ENCODE assay signal across 11 mouse cellular contexts in genomic region chr4:137373711-137374110, GRCm38 (mm10). TPM values are rescaled to one million over a fixed set of nuclear protein-coding genes. Genes with fewer than 3 reads are reported as not detected.
DNase-seq lines count a peak whose midpoint lies in the region; ATAC-seq and TF ChIP-seq lines count a peak whose summit lies in the region.
"Had no signal": no experiment of that assay in that cellular context is flagged by ENCODE, and none has a peak within 500 bp of the region (broad histone marks: within the 10 kb centered on the region; RNA-seq: fewer than 3 reads in every experiment).

No protein-coding gene starts in this region.

- no peaks in the 10 kb centered on the region for H3K27me3 ChIP-seq in liver, embryonic 16.5 days (ENCODE audit: control insufficient read depth, insufficient read depth, low read depth, low read length)
- no peaks in the 10 kb centered on the region for H3K27me3 ChIP-seq in cerebellum, adult 2 months (ENCODE audit: control insufficient read depth, insufficient read depth, low read length)
- H3K27me3 ChIP-seq: neural tube, embryonic 15.5 days had no signal

- peaks cover 69% of the 10 kb centered on the region for H3K4me1 ChIP-seq in bone marrow macrophage, adult 2 months (ENCODE audit: control insufficient read depth, insufficient read depth, low read length)
- peaks cover 4% of the 10 kb centered on the region for H3K4me1 ChIP-seq in liver, embryonic 16.5 days (ENCODE audit: control insufficient read depth, low read depth, low read length)
- H3K4me1 ChIP-seq in cerebellum, adult 2 months (ENCODE audit: control insufficient read depth, insufficient read depth, low read length), result peaks cover 18% of the 10 kb centered on the region

- no peak overlapping the region for H3K4me2 ChIP-seq in liver, embryonic 16.5 days (ENCODE audit: low read depth, low read length)
- H3K4me2 ChIP-seq: neural tube, embryonic 15.5 days had no signal

- TF ChIP-seq POLR2A in bone marrow macrophage, adult 2 months (IDR thresholded peaks at IDR 0.05; ENCODE audit: borderline replicate concordance, low read depth, low read length), result no peak
- TF ChIP-seq POLR2A in cerebellum, adult 2 months (IDR thresholded peaks at IDR 0.05; ENCODE audit: borderline replicate concordance, insufficient read depth, low read length), result no peak

- no peak for TF ChIP-seq CTCF in bone marrow macrophage, adult 2 months (IDR thresholded peaks at IDR 0.05; ENCODE audit: low read depth, low read length)
- TF ChIP-seq CTCF in cerebellum, adult 2 months (IDR thresholded peaks at IDR 0.05; ENCODE audit: borderline replicate concordance, insufficient read depth, low read depth, low read length), result no peak

- H3K27ac ChIP-seq in bone marrow macrophage, adult 2 months (ENCODE audit: insufficient read depth, low read depth, low read length), result peak overlapping the region; percentile 92
- H3K27ac ChIP-seq in liver, embryonic 16.5 days (ENCODE audit: low read length), result peak overlapping the region; percentile 52
- H3K27ac ChIP-seq in cerebellum, adult 2 months (ENCODE audit: insufficient read depth, low read length), result no peak overlapping the region
- H3K27ac ChIP-seq: neural tube, embryonic 15.5 days had no signal

- no peaks in the 10 kb centered on the region for H3K9me3 ChIP-seq in liver, embryonic 16.5 days (replicated peaks; ENCODE audit: control insufficient read depth, low read length)
- H3K9me3 ChIP-seq: neural tube, embryonic 15.5 days had no signal

- no peak overlapping the region for H3K9ac ChIP-seq in liver, embryonic 16.5 days (ENCODE audit: low read depth, low read length)
- H3K9ac ChIP-seq: neural tube, embryonic 15.5 days had no signal

- 49% methylated on average over 6 of the region's 6 CpGs for WGBS in liver, embryonic 16.5 days (ENCODE audit: insufficient replicate concordance)
- 74% methylated on average over 6 of the region's 6 CpGs for WGBS in cerebellum, adult 2 months

- ATAC-seq in liver, embryonic 16.5 days (ENCODE audit: low read depth), result no peak
- ATAC-seq in megakaryocyte progenitor cell, adult 5-6 weeks (replicated peaks; ENCODE audit: poor library complexity), result no peak

- H3K36me3 ChIP-seq in liver, embryonic 16.5 days (ENCODE audit: control insufficient read depth, insufficient read depth), result no peaks in the 10 kb centered on the region
- H3K36me3 ChIP-seq: neural tube, embryonic 15.5 days had no signal

- peak; percentile 46 for DNase-seq in adrenal gland, postnatal 14 days
- no peak for DNase-seq in adrenal gland, adult 8-10 months
- peak; percentile 48 for DNase-seq in layer of hippocampus, adult 11-12 months (ENCODE audit: low spot score)
- no peak for DNase-seq in layer of hippocampus, postnatal 14 days (ENCODE audit: low spot score in 2 of 2)
- no peak for DNase-seq in cerebellum, adult 2 months
- DNase-seq: heart, postnatal 4 days; layer of hippocampus, postnatal 36 days had no signal

- H3K4me3 ChIP-seq in bone marrow macrophage, adult 2 months (ENCODE audit: insufficient read depth, low read length), result no peak overlapping the region
- H3K4me3 ChIP-seq in liver, embryonic 16.5 days (ENCODE audit: low read depth, low read length), result no peak overlapping the region
- H3K4me3 ChIP-seq in cerebellum, adult 2 months (replicated peaks; ENCODE audit: insufficient read depth, low read depth, low read length), result no peak overlapping the region
- H3K4me3 ChIP-seq: neural tube, embryonic 15.5 days had no signal

RNA-seq across cellular contexts. Expression of gene Cdc42, which starts 16.2 kb away (rescaled TPM):
- total RNA-seq in adrenal gland, postnatal 14 days (2021), result 355 and 372 TPM in 2 replicates
- 100 to 1,000 TPM; 385 to 468 (median 412) TPM for total RNA-seq in adrenal gland, adult 8-10 months (2022)
- total RNA-seq in layer of hippocampus, postnatal 14 days (2021), result 100 to 1,000 TPM; 401 to 404 TPM
- polyA plus RNA-seq in bone marrow macrophage, adult 2 months (2012; ENCODE audit: insufficient read depth, insufficient read length, missing spikeins), result 937 and 962 TPM in 2 replicates
- 235 and 242 TPM in 2 replicates for polyA plus RNA-seq in liver, embryonic 16.5 days (2015; fragmentation: Nextera tagmentation; extraction: Ambion mirVana)
- polyA plus RNA-seq in cerebellum, adult 2 months (2012; rRNA removed), result 375 and 390 TPM in 2 replicates
- 610 and 655 TPM in 2 replicates for total RNA-seq in megakaryocyte progenitor cell, adult 5-6 weeks (2015)
- 471 and 517 TPM in 2 replicates for total RNA-seq in megakaryocyte progenitor cell, adult 5-6 weeks (2017)

RNA-seq across cellular contexts. Expression of gene Cela3a, which starts 35.9 kb away (rescaled TPM):
- total RNA-seq in adrenal gland, postnatal 14 days (2021), result not detected in 2 replicates
- total RNA-seq in adrenal gland, adult 8-10 months (2022), result not detected
- total RNA-seq in layer of hippocampus, postnatal 14 days (2021), result not detected
- not detected in 2 replicates for polyA plus RNA-seq in bone marrow macrophage, adult 2 months (2012; ENCODE audit: insufficient read depth, insufficient read length, missing spikeins)
- polyA plus RNA-seq in liver, embryonic 16.5 days (2015; fragmentation: Nextera tagmentation; extraction: Ambion mirVana), result not detected in 2 replicates
- not detected in 2 replicates for polyA plus RNA-seq in cerebellum, adult 2 months (2012; rRNA removed)
- total RNA-seq in megakaryocyte progenitor cell, adult 5-6 weeks (2015), result not detected in 2 replicates
- not detected in 2 replicates for total RNA-seq in megakaryocyte progenitor cell, adult 5-6 weeks (2017)
- total RNA-seq: heart, postnatal 4 days; layer of hippocampus, postnatal 36 days had no signal
- polyA plus RNA-seq: neural tube, embryonic 15.5 days had no signal

RNA-seq across cellular contexts. Expression of gene Cela3b, which starts 56.6 kb away (rescaled TPM):
- total RNA-seq in adrenal gland, postnatal 14 days (2021), result not detected in 2 replicates
- total RNA-seq in adrenal gland, adult 8-10 months (2022), result under 1 TPM in 1 of 4 experiments, not detected in 3; 0.42 TPM
- not detected for total RNA-seq in layer of hippocampus, postnatal 14 days (2021)
- not detected in 2 replicates for polyA plus RNA-seq in bone marrow macrophage, adult 2 months (2012; ENCODE audit: insufficient read depth, insufficient read length, missing spikeins)
- 0.46 and 6.1 TPM in 2 replicates for polyA plus RNA-seq in liver, embryonic 16.5 days (2015; fragmentation: Nextera tagmentation; extraction: Ambion mirVana)
- polyA plus RNA-seq in cerebellum, adult 2 months (2012; rRNA removed), result not detected in 2 replicates
- total RNA-seq in megakaryocyte progenitor cell, adult 5-6 weeks (2015), result not detected in 2 replicates
- total RNA-seq in megakaryocyte progenitor cell, adult 5-6 weeks (2017), result not detected in 2 replicates
- total RNA-seq: heart, postnatal 4 days; layer of hippocampus, postnatal 36 days had no signal
- polyA plus RNA-seq: neural tube, embryonic 15.5 days had no signal

Comparison
In these comparisons a context has a peak if more than half of its experiments do, and no peak if none do; other contexts are left out.
1. DNase-seq: peak in adrenal gland, postnatal 14 days (single experiment) and layer of hippocampus, adult 11-12 months (single experiment); none in adrenal gland, adult 8-10 months (single experiment), layer of hippocampus, postnatal 14 days (0 of 2) and cerebellum, adult 2 months (0 of 2).